Mouse (Mus musculus) activated CD4-positive, CD25-positive, alpha-beta regulatory T cell, adult 4 months (primary cell): ENCODE measurements around the gene Kcnab3. TPM values are rescaled to one million over a fixed set of nuclear protein-coding genes. Genes with fewer than 3 reads are reported as not detected.
A peak's percentile ranks its signal among the peaks of the same experiment; 100 is the strongest.
"Not testable (repeated sequence)": the region's sequence is repeated elsewhere in the genome, so short reads cannot be mapped to it uniquely, and the experiment has no call there.

Experiments
- ATAC-seq: one replicate; pipeline ENCODE4 v1.8.0; 2017
- polyA plus RNA-seq, 2 experiments: library from polyadenylated mRNA; unstranded; fragments of 100-300 nt; shearing (Covaris generic); gene quantifications; one replicate each; pipeline ENCODE4 v1.2.1; 2017

Gene Kcnab3
- under 1 TPM; 0.31 to 0.89 TPM for polyA plus RNA-seq

- peak; percentile 59 for ATAC-seq
These were observed at the start of gene Kcnab3 for GRCm38 (mm10) chr11:69325628-69326407. Kcnab3 (plus strand) TSS chr11:69326258.

- no peak for ATAC-seq
These were observed 48.8 kb upstream of the Kcnab3 start for GRCm38 (mm10) chr11:69277267-69277666.

GRCm38 (mm10) chr11:69291111-69291510 is 34.9 kb upstream of the Kcnab3 start:
- ATAC-seq = no peak

DNA sequence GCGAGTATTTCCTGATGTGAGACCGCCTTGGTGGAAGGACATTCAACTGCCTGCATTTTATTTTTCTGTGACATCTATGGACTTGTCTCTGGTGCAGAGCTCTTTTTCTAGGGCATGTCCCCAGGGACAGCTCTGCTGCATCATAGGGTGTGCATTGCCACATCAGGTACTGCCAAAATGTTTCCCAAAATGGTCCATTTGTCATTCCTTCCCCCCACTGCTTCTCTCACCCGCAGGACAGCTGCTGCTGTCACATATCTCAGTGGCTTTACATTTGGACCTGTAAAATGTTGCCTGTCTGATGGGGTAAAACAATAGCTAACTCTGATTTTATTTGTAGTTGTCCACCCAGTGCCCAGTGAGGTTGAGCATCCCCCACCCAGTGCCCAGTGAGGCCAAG is 30.8 kb upstream of the Kcnab3 start:
- ATAC-seq = no peak

DNA sequence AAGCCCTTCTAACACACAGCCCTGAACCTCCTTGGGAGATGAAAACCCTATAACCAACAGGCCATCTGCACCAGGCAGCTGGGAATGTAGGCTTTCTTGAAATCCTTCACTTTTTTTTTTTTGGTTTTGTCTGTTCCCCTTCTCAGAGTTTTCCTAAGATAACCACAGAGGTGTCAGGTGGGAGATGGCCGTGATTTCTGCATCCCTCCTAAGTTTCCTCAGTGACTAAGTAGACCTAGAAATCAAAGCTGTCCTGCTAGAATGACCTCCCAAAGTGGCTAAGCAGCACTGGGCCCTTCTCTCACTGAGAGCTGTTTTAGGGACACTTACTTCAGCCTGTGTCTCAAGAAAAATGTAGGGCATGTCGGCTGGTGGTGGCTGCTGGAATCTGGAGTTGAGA is 28.3 kb upstream of the Kcnab3 start:
- no peak for ATAC-seq

GRCm38 (mm10) chr11:69298231-69298630 is 27.8 kb upstream of the Kcnab3 start:
- ATAC-seq = no peak

- no peak for ATAC-seq
These were observed 23.2 kb upstream of the Kcnab3 start for GRCm38 (mm10) chr11:69302817-69303216.

DNA sequence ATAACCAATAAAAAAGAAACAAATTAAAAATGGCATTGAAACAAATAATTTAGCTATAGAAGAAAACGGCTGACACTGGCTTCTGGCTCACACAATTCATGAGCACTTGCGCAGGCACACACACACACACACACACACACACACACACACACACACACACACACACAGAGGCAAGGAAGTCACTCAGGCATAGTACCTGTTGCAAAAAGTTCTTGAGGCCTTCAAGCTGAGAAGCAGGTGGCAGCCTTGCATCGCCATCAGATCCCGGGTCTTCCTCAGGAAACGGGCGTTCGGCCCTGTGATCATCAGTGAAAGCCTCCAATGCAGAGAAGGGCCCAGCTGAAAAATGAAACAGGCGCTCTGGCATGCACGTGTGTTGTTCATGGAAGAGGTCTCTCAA is 20.8 kb upstream of the Kcnab3 start:
- no peak for ATAC-seq

- no peak for ATAC-seq
These were observed 20.0 kb upstream of the Kcnab3 start for GRCm38 (mm10) chr11:69306039-69306438.

GRCm38 (mm10) chr11:69311266-69311665 is 14.8 kb upstream of the Kcnab3 start:
- ATAC-seq = no peak

GRCm38 (mm10) chr11:69316361-69316760 is 9.7 kb upstream of the Kcnab3 start:
- no peak for ATAC-seq

- ATAC-seq = not testable (repeated sequence)
These were observed 8.1 kb upstream of the Kcnab3 start for GRCm38 (mm10) chr11:69318000-69318399.

- no peak for ATAC-seq
These were observed 4.5 kb upstream of the Kcnab3 start for GRCm38 (mm10) chr11:69321580-69321979.

DNA sequence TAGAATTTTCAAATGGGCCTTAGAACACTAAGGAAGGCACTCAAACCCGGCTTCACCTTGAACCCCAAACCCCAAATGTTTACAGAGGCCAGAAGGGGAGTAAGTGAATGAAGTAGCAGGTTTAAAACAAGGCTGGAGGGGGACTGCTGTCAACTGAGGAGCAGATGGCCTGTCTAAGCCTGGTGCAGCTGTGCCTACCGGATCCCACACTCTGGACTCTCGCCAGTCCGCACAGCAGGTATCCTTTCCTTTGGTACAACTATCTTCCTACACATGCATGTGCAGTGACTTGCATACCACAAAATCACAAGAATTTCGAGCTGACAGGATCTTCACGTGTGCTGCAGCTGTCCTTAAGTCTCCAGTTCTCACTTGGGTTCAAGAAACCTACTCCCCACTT is 4.0 kb upstream of the Kcnab3 start:
- no peak for ATAC-seq

GRCm38 (mm10) chr11:69322693-69323471 is 3.2 kb upstream of the Kcnab3 start:
- ATAC-seq = no peak

- ATAC-seq = peak; percentile 84
These were observed 2.4 kb upstream of the Kcnab3 start, which contains the start of the genes Cntrob and Trappc1 for GRCm38 (mm10) chr11:69323667-69324111. Cntrob (minus strand) TSS chr11:69323775. Trappc1 (plus strand) TSS chr11:69323980.

DNA sequence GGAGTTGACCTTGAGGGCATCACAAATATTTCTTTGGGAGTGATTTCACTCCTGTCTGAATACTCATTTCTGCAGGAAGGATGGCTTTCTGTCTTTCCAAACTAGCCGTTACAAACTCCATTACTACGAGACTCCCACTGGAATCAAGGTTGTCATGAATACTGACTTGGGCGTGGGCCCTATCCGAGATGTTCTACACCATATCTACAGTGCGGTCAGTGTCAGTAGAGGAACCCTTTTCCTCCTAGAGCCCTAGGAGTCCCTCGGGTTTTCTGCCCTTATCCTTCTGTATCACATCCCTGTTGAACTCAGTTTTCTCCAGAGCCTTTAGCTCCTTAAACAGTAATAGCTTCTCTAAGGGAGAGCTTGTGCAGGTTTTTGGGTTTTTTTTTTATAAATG is 1.3 kb upstream of the Kcnab3 start:
- no peak for ATAC-seq

- no peak for ATAC-seq
These were observed 524 bp downstream of the Kcnab3 start for GRCm38 (mm10) chr11:69326408-69327156.

DNA sequence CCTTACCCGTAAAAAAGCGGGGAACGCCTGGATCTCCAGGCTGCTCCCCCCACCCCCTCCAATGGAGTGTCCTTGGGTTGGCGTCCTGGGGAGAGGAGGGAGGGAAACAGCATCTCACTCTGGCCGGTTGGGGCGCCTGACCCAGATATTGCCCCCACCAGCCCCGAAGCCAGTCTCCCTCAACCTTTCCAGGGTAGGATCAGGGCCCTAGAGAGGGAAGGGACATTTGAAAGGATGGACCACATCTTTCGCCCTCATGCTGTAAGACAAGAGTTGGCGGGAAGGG is 1.0 kb downstream of the Kcnab3 start:
- ATAC-seq = no peak

- no peak for ATAC-seq
These were observed 1.6 kb downstream of the Kcnab3 start for GRCm38 (mm10) chr11:69327648-69328047.

DNA sequence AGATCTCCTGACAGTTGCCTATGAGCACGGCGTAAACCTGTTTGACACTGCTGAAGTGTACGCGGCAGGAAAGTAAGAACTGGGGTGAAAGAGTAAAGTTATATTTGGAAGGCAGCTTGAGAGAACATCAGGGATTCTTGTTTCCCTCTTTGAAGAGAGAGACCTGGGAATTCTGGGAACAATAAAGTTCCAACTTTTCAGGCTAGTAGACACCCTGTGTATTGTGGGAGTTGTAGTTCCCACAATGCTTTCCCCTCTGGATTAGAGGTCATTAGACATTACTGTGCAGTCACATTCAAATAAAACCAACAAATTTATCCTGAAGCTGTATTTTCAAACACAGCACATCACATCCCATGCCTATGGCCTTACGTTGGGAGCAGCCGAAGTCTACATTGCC is 2.5 kb downstream of the Kcnab3 start:
- no peak for ATAC-seq

GRCm38 (mm10) chr11:69331152-69331551 is 5.1 kb downstream of the Kcnab3 start:
- no peak for ATAC-seq

DNA sequence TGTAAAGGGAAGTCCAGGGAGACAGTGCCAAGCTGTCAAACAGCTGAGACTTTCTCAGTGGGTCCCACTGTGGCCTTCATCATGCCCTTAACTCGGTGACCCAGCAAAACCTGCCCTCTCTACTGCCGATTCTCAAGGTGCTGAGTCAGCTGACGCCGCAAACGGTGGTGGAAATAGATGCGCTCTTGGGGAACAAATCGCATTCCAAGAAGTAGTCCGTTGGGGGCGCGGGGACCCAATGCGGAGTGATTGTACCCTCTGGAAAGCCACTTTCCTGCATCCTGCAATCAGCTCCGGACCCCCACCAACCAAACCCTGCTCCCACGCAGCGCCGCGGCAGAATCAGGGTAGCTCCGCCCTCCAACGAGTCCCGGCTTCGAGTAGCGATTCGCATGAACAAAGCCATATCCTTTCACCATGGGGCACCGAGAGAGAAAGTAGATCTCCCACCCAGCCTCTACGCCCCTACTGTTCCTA is 5.9 kb downstream of the Kcnab3 start:
- ATAC-seq = peak; percentile 75
